Mouse (Mus musculus) heart, postnatal 0 days (tissue): ENCODE measurements around the gene Sell. TPM values are rescaled to one million over a fixed set of nuclear protein-coding genes. Genes with fewer than 3 reads are reported as not detected.
A peak's percentile ranks its signal among the peaks of the same experiment; 100 is the strongest.

Experiments used
- ATAC-seq: fragments of 200-750 bp; cut with Nextera tagmentation; 2 replicates; pipeline ENCODE4 v1.8.0; 2017; ENCODE audit warnings: low read depth, moderate number of reproducible peaks, moderate library complexity; ENCODE audit not compliant: insufficient read depth
- DNase-seq: peaks from one replicate; pipeline ENCODE4 v3.0.0-alpha.2; 2016; ENCODE audit warnings: low spot score
- H3K27ac ChIP-seq: fragments of 300-500 bp; sonication (generic); 2 replicates; pipeline ENCODE4 v1.5.1; 2014; ENCODE audit warnings: low read depth, mild to moderate bottlenecking
- H3K27me3 ChIP-seq: fragments of 300-500 bp; sonication (generic); 2 replicates; pipeline ENCODE4 v1.6.1; 2014; ENCODE audit warnings: low read length, mixed read lengths; ENCODE audit not compliant: control insufficient read depth, insufficient read depth
- H3K36me3 ChIP-seq: fragments of 300-500 bp; sonication (generic); replicated peaks from 2 replicates; pipeline ENCODE4 v1.6.1; 2014; ENCODE audit warnings: low read length, mixed read lengths; ENCODE audit not compliant: control insufficient read depth, insufficient read depth
- H3K4me1 ChIP-seq: fragments of 300-500 bp; sonication (generic); 2 replicates; pipeline ENCODE4 v1.6.1; 2014; ENCODE audit warnings: antibody characterized with exemption; ENCODE audit not compliant: control insufficient read depth, insufficient read depth
- H3K4me2 ChIP-seq: fragments of 300-500 bp; sonication (generic); 2 replicates; pipeline ENCODE4 v1.6.1; 2014; ENCODE audit warnings: low read depth, mild to moderate bottlenecking, low read length, moderate library complexity
- H3K4me3 ChIP-seq: fragments of 300-500 bp; sonication (generic); 2 replicates; pipeline ENCODE4 v1.5.1; 2014; ENCODE audit warnings: low read depth, low read length
- H3K9ac ChIP-seq: fragments of 300-500 bp; sonication (generic); replicated peaks from 2 replicates; pipeline ENCODE4 v1.6.1; 2014; ENCODE audit warnings: low read depth, low read length, mixed read lengths
- H3K9me3 ChIP-seq: fragments of 300-500 bp; sonication (generic); replicated peaks from 2 replicates; pipeline ENCODE4 v1.6.1; 2016; ENCODE audit warnings: low read length; ENCODE audit not compliant: control insufficient read depth
- CTCF ChIP-seq: IDR thresholded peaks from 2 replicates; pipeline ENCODE4 v1.5.1; 2016; ENCODE audit warnings: antibody characterized with exemption, control low read depth, low read depth
- EP300 ChIP-seq: IDR thresholded peaks from 2 replicates; pipeline ENCODE4 v1.6.1; 2016; ENCODE audit warnings: antibody characterized with exemption, low read depth
- WGBS: fragments of 180-500 bp; shearing (Covaris S2); extraction: QIAGEN DNeasy Blood & Tissue Kit; methylation state at CpG from one replicate; pipeline ENCODE4 v1.1.7; 2014; 5-methylcytosine and 5-hydroxymethylcytosine counted together
- polyA plus RNA-seq: library from polyadenylated mRNA; unstranded; fragments of >200 nt; fragmentation: Nextera tagmentation; extraction: Ambion mirVana; gene quantifications from 2 replicates; pipeline ENCODE4 v1.2.1, GENCODE M21; 2015
- total RNA-seq: library from RNA; depleted of rRNA; stranded (reverse); fragments of >200 nt; gene quantifications from 2 replicates; pipeline ENCODE4 v1.2.3, GENCODE M21; 2014; ENCODE audit warnings: low replicate concordance

Gene Sell
- total and polyA plus RNA-seq, 2 experiments from 2014 or later = 0.44 to 0.50 TPM

DNA sequence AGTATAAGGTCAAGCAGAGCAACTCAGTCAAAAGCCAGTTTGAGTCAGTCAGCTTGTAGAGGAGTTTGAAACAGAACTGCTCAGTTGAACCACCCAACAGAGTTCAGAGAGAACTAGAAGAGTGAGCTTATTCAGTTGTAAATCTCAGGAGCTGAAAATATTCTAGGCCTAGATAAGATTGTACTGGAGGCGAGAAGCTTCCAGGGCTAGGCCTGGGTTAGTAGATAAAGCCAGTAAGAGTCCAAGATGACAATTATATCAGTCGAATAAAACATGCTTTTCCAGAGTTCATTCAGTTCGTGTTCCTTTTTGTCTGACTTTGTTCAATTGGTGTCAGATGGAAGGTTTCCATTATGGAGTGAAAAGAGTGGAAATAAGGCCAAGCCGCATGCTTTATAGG is 36.1 kb upstream of the Sell start:
- Histone ChIP-seq H3K9me3 (no peaks in the 10 kb centered on the region; the same call in 1 of the 2 replicates), H3K4me2 (no peak overlapping the region), H3K9ac (no peak overlapping the region), H3K36me3 (no peaks in the 10 kb centered on the region), H3K27me3 (no peaks in the 10 kb centered on the region), H3K27ac (no peak overlapping the region), H3K4me3 (no peak overlapping the region), H3K4me1 (no peaks in the 10 kb centered on the region)
- DNase-seq (no peak), ATAC-seq (no peak)
- TF ChIP-seq CTCF (no peak), EP300 (no peak)
- 69% methylated on average over 4 of the region's 4 CpGs for WGBS

DNA sequence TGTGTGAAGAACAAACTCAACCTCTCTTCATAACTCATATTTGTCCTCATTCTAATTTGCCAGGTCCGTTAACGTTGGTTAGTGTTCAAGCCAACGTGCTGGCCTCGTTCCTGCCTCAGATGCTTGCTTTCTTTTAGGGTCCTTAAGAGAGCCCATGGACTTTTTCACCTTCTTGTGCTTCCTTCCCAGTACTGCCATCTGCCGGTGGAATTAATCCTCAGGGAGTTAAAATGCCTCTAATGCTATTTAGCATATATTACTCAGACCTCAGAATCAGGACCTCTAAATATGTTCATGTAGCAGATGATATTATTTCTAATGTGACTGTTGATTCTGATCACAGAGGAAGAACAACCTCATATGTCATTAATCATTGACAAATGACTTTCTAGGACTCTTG is 34.4 kb upstream of the Sell start:
- no peak for DNase-seq
- H3K27ac ChIP-seq = no peak overlapping the region
- no peak overlapping the region for H3K9ac ChIP-seq
- no peaks in the 10 kb centered on the region for H3K4me1 ChIP-seq
- WGBS = 58% methylated on average over 5 of the region's 5 CpGs
- H3K27me3 ChIP-seq = no peaks in the 10 kb centered on the region
- ATAC-seq = no peak
- no peaks in the 10 kb centered on the region; the same call in 1 of the 2 replicates for H3K9me3 ChIP-seq
- H3K36me3 ChIP-seq = no peaks in the 10 kb centered on the region
- TF ChIP-seq CTCF = no peak; the same call in 1 of the 2 replicates
- no peak for TF ChIP-seq EP300
- H3K4me3 ChIP-seq = no peak overlapping the region
- H3K4me2 ChIP-seq = no peak overlapping the region

DNA sequence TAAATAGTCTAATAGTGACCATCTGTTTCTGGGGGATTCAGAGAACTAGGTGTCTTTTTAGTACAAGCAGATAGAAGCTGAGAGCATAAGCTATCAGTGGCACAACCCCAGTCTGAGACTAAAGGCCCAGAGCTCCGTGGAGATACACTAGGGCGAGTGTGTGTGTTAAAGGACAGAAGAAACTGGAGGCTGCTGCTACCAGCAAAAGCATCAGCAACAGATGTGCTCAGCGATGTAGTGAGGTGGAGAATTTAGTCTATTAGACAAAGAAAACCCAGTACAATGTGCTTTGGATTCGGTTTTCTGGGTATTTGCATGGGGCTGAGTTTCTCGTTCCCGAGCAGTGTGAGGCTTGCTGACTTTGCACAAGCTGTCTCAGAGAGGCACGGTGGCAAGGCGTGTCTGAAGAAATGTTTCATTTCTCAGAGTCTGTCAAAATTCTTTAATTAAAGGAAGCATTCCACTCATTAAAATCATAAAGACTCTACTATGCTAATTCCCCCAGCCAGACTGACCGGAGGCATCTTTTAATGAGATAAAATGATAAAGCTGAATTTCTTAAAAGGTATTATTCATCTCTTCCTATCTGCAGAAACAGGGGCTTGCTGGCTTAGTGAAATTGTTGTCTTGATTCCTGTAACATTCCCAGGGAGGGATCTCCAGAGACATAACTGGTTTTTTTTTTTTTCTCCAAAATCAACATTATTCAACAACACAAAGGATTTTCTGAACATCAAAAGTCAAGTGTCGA is 21.2 kb upstream of the Sell start:
- no peak overlapping the region for H3K9ac ChIP-seq
- DNase-seq = no peak
- TF ChIP-seq EP300 (no peak), CTCF (no peak)
- no peak overlapping the region for H3K4me3 ChIP-seq
- no peak for ATAC-seq
- no peaks in the 10 kb centered on the region for H3K27me3 ChIP-seq
- H3K27ac ChIP-seq = no peak overlapping the region
- peaks cover 13% of the 10 kb centered on the region for H3K4me1 ChIP-seq
- no peaks in the 10 kb centered on the region for H3K9me3 ChIP-seq
- no peak overlapping the region for H3K4me2 ChIP-seq
- H3K36me3 ChIP-seq = no peaks in the 10 kb centered on the region
- WGBS = 72% methylated on average over 10 of the region's 10 CpGs

DNA sequence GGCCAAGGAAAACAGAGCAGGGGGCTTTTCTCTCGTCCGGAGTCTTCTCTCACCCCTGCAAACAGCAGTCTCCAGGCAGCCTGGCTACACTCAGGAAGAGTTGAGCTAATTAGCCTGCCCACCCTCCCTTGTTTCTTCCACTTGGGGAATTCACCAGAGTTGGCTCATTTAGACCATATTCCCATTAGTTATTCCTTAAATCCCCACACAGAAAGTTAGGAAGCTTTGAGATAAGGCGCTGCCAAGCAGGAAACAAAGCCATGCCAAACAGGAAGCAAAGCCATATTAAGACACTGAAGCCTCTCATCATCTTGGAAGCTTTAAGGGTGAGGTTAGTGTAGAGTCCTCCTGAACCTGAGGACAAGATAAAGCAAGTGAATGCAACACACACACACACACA is 18.2 kb upstream of the Sell start:
- no peaks in the 10 kb centered on the region for H3K36me3 ChIP-seq
- peaks cover 13% of the 10 kb centered on the region for H3K4me1 ChIP-seq
- DNase-seq (peak; percentile 62), ATAC-seq (peak; percentile 64; the same call in 1 of the 2 replicates)
- no peak overlapping the region for H3K4me3 ChIP-seq
- H3K9me3 ChIP-seq = no peaks in the 10 kb centered on the region
- peak overlapping the region; percentile 27; the same call in 1 of the 2 replicates for H3K4me2 ChIP-seq
- no peak for TF ChIP-seq CTCF
- no peak for TF ChIP-seq EP300
- peak overlapping the region; percentile 11; the same call in 1 of the 2 replicates for H3K27ac ChIP-seq
- H3K9ac ChIP-seq = no peak overlapping the region
- no peaks in the 10 kb centered on the region for H3K27me3 ChIP-seq
- 37% methylated on average over 3 of the region's 3 CpGs for WGBS

DNA sequence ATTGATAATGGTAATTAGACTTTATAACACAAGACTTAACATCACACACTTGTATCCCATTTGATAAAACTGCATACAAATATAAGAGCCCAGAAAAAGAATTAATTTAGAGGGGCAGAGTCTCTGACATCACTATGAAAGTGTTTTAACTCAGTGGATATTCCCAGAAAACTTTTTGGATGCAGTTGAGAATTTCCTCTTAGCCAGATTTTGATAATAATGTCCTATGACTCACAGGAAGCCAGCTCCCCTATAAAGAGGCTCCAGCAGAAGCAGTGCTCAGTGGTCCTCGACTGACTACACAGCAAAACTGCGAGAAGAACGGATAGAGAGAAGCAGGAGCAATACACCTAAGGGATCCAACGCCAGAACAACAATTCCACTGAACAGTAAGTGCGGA is 13.8 kb upstream of the Sell start, which contains the start of gene Sele:
Gene Sele, plus strand, starts transcription at position 301 of the 400 bp plus-strand sequence.
- Histone ChIP-seq H3K4me1 (no peaks in the 10 kb centered on the region), H3K4me3 (no peak within 1 kb of the TSS), H3K27me3 (no peaks in the 10 kb centered on the region), H3K27ac (no peak within 1 kb of the TSS), H3K9ac (no peak within 1 kb of the TSS), H3K36me3 (no peaks in the 10 kb centered on the region), H3K9me3 (no peaks in the 10 kb centered on the region), H3K4me2 (peak within 1 kb of the TSS; percentile 21; the same call in 1 of the 2 replicates)
- DNase-seq (no peak), ATAC-seq (no peak; the same call in 1 of the 2 replicates)
- 48% methylated on average over 5 of the region's 5 CpGs for WGBS
- no peak for TF ChIP-seq EP300
- TF ChIP-seq CTCF = no peak

DNA sequence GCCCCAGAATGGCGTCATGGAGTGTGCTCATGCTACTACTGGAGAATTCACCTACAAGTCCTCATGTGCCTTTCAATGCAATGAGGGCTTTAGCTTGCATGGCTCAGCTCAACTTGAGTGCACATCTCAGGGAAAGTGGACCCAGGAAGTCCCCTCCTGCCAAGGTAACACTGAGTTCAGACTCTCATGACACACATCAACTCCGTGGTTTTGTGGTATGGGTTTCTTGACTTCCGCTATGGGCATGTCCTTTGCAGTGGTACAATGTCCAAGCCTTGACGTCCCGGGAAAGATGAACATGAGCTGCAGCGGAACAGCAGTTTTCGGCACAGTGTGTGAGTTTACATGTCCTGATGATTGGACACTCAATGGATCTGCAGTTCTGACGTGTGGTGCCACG is 8.2 kb upstream of the Sell start:
- no peak overlapping the region for H3K27ac ChIP-seq
- ATAC-seq = no peak
- no peak overlapping the region for H3K9ac ChIP-seq
- no peaks in the 10 kb centered on the region for H3K36me3 ChIP-seq
- no peak overlapping the region for H3K4me3 ChIP-seq
- no peaks in the 10 kb centered on the region for H3K27me3 ChIP-seq
- WGBS = 90% methylated on average over 9 of the region's 9 CpGs
- no peaks in the 10 kb centered on the region for H3K9me3 ChIP-seq
- TF ChIP-seq EP300 (no peak), CTCF (no peak)
- H3K4me1 ChIP-seq = no peaks in the 10 kb centered on the region
- no peak overlapping the region for H3K4me2 ChIP-seq
- no peak for DNase-seq
